Mouse (Mus musculus): ENCODE results near the gene Klf8.

The Klf8 gene

GRCm38 (mm10) chrX:153433659-153434293 is 196.5 kb downstream of the Klf8 start:
- DNase-seq (ENCODE audit: low read depth in 2 of 2, low spot score in 2 of 2), result no peak

GRCm38 (mm10) chrX:153439573-153439972 is 202.3 kb downstream of the Klf8 start:
- DNase-seq (ENCODE audit: low read depth in 2 of 2, low spot score in 2 of 2), result no peak

- DNase-seq (ENCODE audit: low read depth in 2 of 2, low spot score in 2 of 2), result no peak
These were observed 202.8 kb downstream of the Klf8 start for GRCm38 (mm10) chrX:153440018-153440417.

All from CD8-positive naive resting alpha-beta T cell, adult 2 months (primary cell).